Mouse (Mus musculus): ENCODE measurements around the gene Sfmbt2.
A peak's percentile ranks its signal among the peaks of the same experiment; 100 is the strongest.

Sfmbt2 gene

GRCm38 (mm10) chr2:10372776-10373507 is 2.6 kb downstream of the Sfmbt2 start:
- peak; percentile 31 for DNase-seq

GRCm38 (mm10) chr2:10373508-10374206 is 3.3 kb downstream of the Sfmbt2 start:
- DNase-seq, result peak; percentile 33

- DNase-seq, result peak; percentile 75
These were observed 4.1 kb downstream of the Sfmbt2 start for GRCm38 (mm10) chr2:10374207-10375023.

- DNase-seq, result peak; percentile 61
These were observed 4.7 kb downstream of the Sfmbt2 start for GRCm38 (mm10) chr2:10375024-10375372.

- DNase-seq, result no peak
These were observed 19.7 kb downstream of the Sfmbt2 start for GRCm38 (mm10) chr2:10389988-10390387.

GRCm38 (mm10) chr2:10390791-10391190 is 20.5 kb downstream of the Sfmbt2 start:
- no peak for DNase-seq

GRCm38 (mm10) chr2:10395143-10395542 is 24.8 kb downstream of the Sfmbt2 start:
- no peak for DNase-seq

- DNase-seq, result no peak
These were observed 27.5 kb downstream of the Sfmbt2 start for GRCm38 (mm10) chr2:10397790-10398189.

GRCm38 (mm10) chr2:10406151-10406550 is 35.8 kb downstream of the Sfmbt2 start:
- DNase-seq, result no peak

- no peak for DNase-seq
These were observed 39.1 kb downstream of the Sfmbt2 start for GRCm38 (mm10) chr2:10409422-10409821.

- no peak for DNase-seq
These were observed 39.8 kb downstream of the Sfmbt2 start for GRCm38 (mm10) chr2:10410069-10410468.

GRCm38 (mm10) chr2:10420944-10421420 is 50.7 kb downstream of the Sfmbt2 start:
- no peak for DNase-seq

GRCm38 (mm10) chr2:10437290-10437689 is 67.0 kb downstream of the Sfmbt2 start:
- no peak for DNase-seq

- no peak for DNase-seq
These were observed 71.5 kb downstream of the Sfmbt2 start for GRCm38 (mm10) chr2:10441811-10442210.

- no peak for DNase-seq
These were observed 83.3 kb downstream of the Sfmbt2 start for GRCm38 (mm10) chr2:10453577-10453976.

GRCm38 (mm10) chr2:10458309-10458708 is 88.0 kb downstream of the Sfmbt2 start:
- DNase-seq, result no peak

- DNase-seq, result no peak
These were observed 146.2 kb downstream of the Sfmbt2 start for GRCm38 (mm10) chr2:10516516-10516915.

GRCm38 (mm10) chr2:10521719-10522415 is 151.6 kb downstream of the Sfmbt2 start:
- DNase-seq, result no peak

GRCm38 (mm10) chr2:10525622-10526021 is 155.3 kb downstream of the Sfmbt2 start:
- DNase-seq, result no peak

- no peak for DNase-seq
These were observed 171.5 kb downstream of the Sfmbt2 start for GRCm38 (mm10) chr2:10541762-10542161.

- DNase-seq, result no peak
These were observed 172.1 kb downstream of the Sfmbt2 start for GRCm38 (mm10) chr2:10542388-10542787.

GRCm38 (mm10) chr2:10558816-10559215 is 188.5 kb downstream of the Sfmbt2 start:
- no peak for DNase-seq

GRCm38 (mm10) chr2:10565491-10565890 is 195.2 kb downstream of the Sfmbt2 start:
- DNase-seq, result no peak

Measured in right cerebral cortex, postnatal 4 days (tissue).